ENCODE assay signal across 1 mouse cellular context in the genomic region with DNA sequence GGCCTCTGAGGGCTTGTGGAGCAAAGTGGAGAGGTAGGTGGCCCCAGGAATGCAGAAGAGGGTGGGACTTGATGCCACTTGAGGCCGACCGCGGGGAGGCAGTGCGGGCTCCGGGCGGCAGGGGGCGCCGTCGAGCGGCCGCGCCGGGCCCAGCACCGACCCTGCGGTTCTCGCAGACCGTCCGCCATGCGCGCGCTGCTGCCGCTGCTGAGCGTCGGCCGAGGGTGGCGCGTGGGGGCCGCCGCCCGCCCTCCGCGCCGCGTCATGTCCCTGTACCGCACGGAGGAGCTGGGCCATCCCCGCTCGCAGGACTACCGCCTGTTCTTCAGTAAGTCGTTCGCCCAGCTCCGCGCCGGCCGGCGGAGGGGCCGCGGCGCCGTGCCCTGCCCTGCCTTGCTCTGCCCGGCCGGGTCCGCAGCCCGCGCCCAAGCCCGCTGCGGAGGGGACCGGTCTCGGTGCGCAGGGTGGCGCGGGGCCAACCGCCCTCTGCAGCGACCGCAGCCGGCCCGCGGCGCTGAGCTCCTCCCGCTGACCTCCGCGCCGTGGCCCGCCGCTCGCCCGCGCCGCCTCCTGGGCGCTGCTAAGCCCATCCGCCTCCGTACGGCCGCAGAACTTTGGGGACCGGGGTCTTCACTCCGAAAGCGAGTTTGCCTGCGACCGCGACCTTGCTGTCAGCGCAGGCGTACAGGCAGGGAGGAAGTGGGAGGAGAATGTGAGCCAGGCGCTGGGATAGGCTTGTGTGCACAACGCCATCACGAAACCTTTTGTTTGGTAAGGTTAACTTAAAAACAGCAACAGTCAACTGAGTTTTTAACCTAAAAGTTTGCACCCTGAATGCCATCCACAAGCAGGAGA.
TF ChIP-seq lines count a peak whose summit lies in the region.

A gene (plus strand): TSS at position 157 of the 855 bp plus-strand sequence.

TF ChIP-seq in CH12.LX, 34 proteins besides CTCF, POLR2A, EP300 and RAD21 (continued from another document):
- TF ChIP-seq UBTF (IDR thresholded peaks at IDR 0.05; ENCODE audit: low read depth, low read length) (peak; percentile 96), ELF1 (IDR thresholded peaks at IDR 0.05; ENCODE audit: low read depth, low read length) (peak; percentile 80), MAX (IDR thresholded peaks at IDR 0.05; ENCODE audit: low read length) (peak; percentile 80), PAX5 (IDR thresholded peaks at IDR 0.05; ENCODE audit: low read length) (no peak), TBP (conservative IDR thresholded peaks at IDR 0.05; ENCODE audit: low read depth, low read length) (peak; percentile 84), MEF2A (IDR thresholded peaks at IDR 0.05; ENCODE audit: borderline replicate concordance, low read depth, low read length) (no peak; the same call in 1 of the 2 replicates), CHD1 (IDR thresholded peaks at IDR 0.05; ENCODE audit: low read depth, low read length) (peak; percentile 77; the same call in 1 of the 2 replicates), USF2 (conservative IDR thresholded peaks at IDR 0.05; ENCODE audit: low read depth, low read length) (no peak), BHLHE40 (IDR thresholded peaks at IDR 0.05; ENCODE audit: low read depth, low read length) (peak; percentile 10; the same call in 1 of the 2 replicates), HCFC1 (IDR thresholded peaks at IDR 0.05; ENCODE audit: low read depth, low read length) (peak; percentile 44; the same call in 1 of the 2 replicates), NELFE (IDR thresholded peaks at IDR 0.05; ENCODE audit: low read depth, low read length) (peak; percentile 94), IRF4 (IDR thresholded peaks at IDR 0.05; ENCODE audit: low read depth, low read length) (peak; percentile 73), JUND (conservative IDR thresholded peaks at IDR 0.05; ENCODE audit: low read depth, low read length) (no peak), USF1 (IDR thresholded peaks at IDR 0.05; ENCODE audit: low read depth, low read length) (no peak), ZC3H11A (IDR thresholded peaks at IDR 0.05; ENCODE audit: low read depth, low read length) (no peak), SMC3 (IDR thresholded peaks at IDR 0.05; ENCODE audit: low read depth, low read length) (peak; percentile 60), MXI1 (IDR thresholded peaks at IDR 0.05; ENCODE audit: low read depth, low read length) (peak; percentile 68; the same call in 1 of the 2 replicates), E2F4 (IDR thresholded peaks at IDR 0.05; ENCODE audit: insufficient replicate concordance, low read depth, low read length) (no peak), NRF1 (IDR thresholded peaks at IDR 0.05; ENCODE audit: low read depth, low read length) (peak; percentile 86), MYC (IDR thresholded peaks at IDR 0.05; ENCODE audit: low read depth, low read length) (peak; percentile 57), ETS1 (conservative IDR thresholded peaks at IDR 0.05; ENCODE audit: low read depth, low read length) (no peak), MAZ (IDR thresholded peaks at IDR 0.05; ENCODE audit: low read depth, low read length) (no peak), TCF12 (IDR thresholded peaks at IDR 0.05; ENCODE audit: low read depth, low read length) (peak; percentile 85)
